Mouse (Mus musculus): ENCODE data around the gene Myh7. TPM values are rescaled to one million over a fixed set of nuclear protein-coding genes. Genes with fewer than 3 reads are reported as not detected.

Gene Myh7
- total and polyA plus RNA-seq, 2 experiments from 2014 or later, result 1,537 to 4,273 TPM

- peak overlapping the region; percentile 58 for H3K4me2 ChIP-seq (ENCODE audit: low read depth, low read length)
- H3K27ac ChIP-seq (ENCODE audit: low read depth), result peak overlapping the region; percentile 96
- no peak for DNase-seq (ENCODE audit: low spot score)
- TF ChIP-seq CTCF (IDR thresholded peaks at IDR 0.05; ENCODE audit: low read depth) (no peak), EP300 (IDR thresholded peaks at IDR 0.05; ENCODE audit: low read depth) (peak; percentile 94)
- no peaks in the 10 kb centered on the region for H3K9me3 ChIP-seq (replicated peaks; ENCODE audit: control insufficient read depth, low read length)
- H3K27me3 ChIP-seq (ENCODE audit: control insufficient read depth, insufficient read depth, low read length), result no peaks in the 10 kb centered on the region
- WGBS, result 49% methylated on average over 3 of the region's 3 CpGs
- H3K9ac ChIP-seq (replicated peaks; ENCODE audit: low read depth, low read length), result peak overlapping the region; percentile 98
- ATAC-seq (ENCODE audit: insufficient read depth, low read depth), result no peak
- H3K4me1 ChIP-seq (ENCODE audit: control insufficient read depth, insufficient read depth), result no peaks in the 10 kb centered on the region
- peaks cover 91% of the 10 kb centered on the region for H3K36me3 ChIP-seq (replicated peaks; ENCODE audit: control insufficient read depth, insufficient read depth, low read length)
- peak overlapping the region; percentile 70 for H3K4me3 ChIP-seq (ENCODE audit: low read depth, low read length)
These were observed 35.2 kb downstream of the Myh7 start for GRCm38 (mm10) chr14:54959197-54959596.

- Histone ChIP-seq H3K27ac (ENCODE audit: low read depth) (peak overlapping the region; percentile 96), H3K4me1 (ENCODE audit: control insufficient read depth, insufficient read depth) (no peaks in the 10 kb centered on the region), H3K27me3 (ENCODE audit: control insufficient read depth, insufficient read depth, low read length) (no peaks in the 10 kb centered on the region), H3K9me3 (replicated peaks; ENCODE audit: control insufficient read depth, low read length) (no peaks in the 10 kb centered on the region), H3K36me3 (replicated peaks; ENCODE audit: control insufficient read depth, insufficient read depth, low read length) (peaks cover 90% of the 10 kb centered on the region), H3K9ac (replicated peaks; ENCODE audit: low read depth, low read length) (peak overlapping the region; percentile 98), H3K4me3 (ENCODE audit: low read depth, low read length) (peak overlapping the region; percentile 70), H3K4me2 (ENCODE audit: low read depth, low read length) (peak overlapping the region; percentile 58)
- TF ChIP-seq CTCF (IDR thresholded peaks at IDR 0.05; ENCODE audit: low read depth) (no peak), EP300 (IDR thresholded peaks at IDR 0.05; ENCODE audit: low read depth) (no peak; the same call in 1 of the 2 replicates)
- no peak for DNase-seq (ENCODE audit: low spot score)
- no peak for ATAC-seq (ENCODE audit: insufficient read depth, low read depth)
- WGBS, result 58% methylated on average over 4 of the region's 4 CpGs
These were observed 35.9 kb downstream of the Myh7 start for GRCm38 (mm10) chr14:54958503-54958902.

- no peak for DNase-seq (ENCODE audit: low spot score)
- Histone ChIP-seq H3K4me2 (ENCODE audit: low read depth, low read length) (peak overlapping the region; percentile 58), H3K4me1 (ENCODE audit: control insufficient read depth, insufficient read depth) (no peaks in the 10 kb centered on the region), H3K27me3 (ENCODE audit: control insufficient read depth, insufficient read depth, low read length) (no peaks in the 10 kb centered on the region), H3K36me3 (replicated peaks; ENCODE audit: control insufficient read depth, insufficient read depth, low read length) (peaks cover 92% of the 10 kb centered on the region), H3K9me3 (replicated peaks; ENCODE audit: control insufficient read depth, low read length) (no peaks in the 10 kb centered on the region), H3K4me3 (ENCODE audit: low read depth, low read length) (peak overlapping the region; percentile 70), H3K9ac (replicated peaks; ENCODE audit: low read depth, low read length) (peak overlapping the region; percentile 45; the same call in 1 of the 2 replicates), H3K27ac (ENCODE audit: low read depth) (peak overlapping the region; percentile 96)
- WGBS, result 65% methylated on average over 9 of the region's 9 CpGs
- ATAC-seq (ENCODE audit: insufficient read depth, low read depth), result peak; percentile 5; the same call in 1 of the 2 replicates
- TF ChIP-seq EP300 (IDR thresholded peaks at IDR 0.05; ENCODE audit: low read depth) (peak; percentile 60; the same call in 1 of the 2 replicates), CTCF (IDR thresholded peaks at IDR 0.05; ENCODE audit: low read depth) (no peak)
These were observed 37.9 kb downstream of the Myh7 start for GRCm38 (mm10) chr14:54956533-54956932.

DNA sequence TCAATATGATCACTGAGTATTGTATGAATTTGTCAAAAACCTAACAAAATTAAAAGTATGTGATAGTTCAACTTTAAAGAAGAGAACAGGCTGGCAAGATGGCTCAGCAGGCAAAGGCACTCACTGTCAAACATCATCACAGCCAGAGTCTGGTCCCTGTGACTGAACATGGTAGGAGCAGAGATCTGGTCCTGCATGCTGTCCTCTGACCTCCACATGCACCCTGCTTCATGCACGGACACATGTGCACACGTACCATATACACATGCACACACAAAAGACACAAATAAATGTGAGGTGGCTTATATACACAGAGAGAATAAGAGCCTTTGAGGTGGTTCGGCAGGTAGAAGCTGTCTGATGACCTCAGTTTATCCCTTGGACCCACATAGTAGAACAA, 38.9 kb downstream of the Myh7 start:
- 50% methylated on average over 3 of the region's 3 CpGs for WGBS
- DNase-seq (ENCODE audit: low spot score), result no peak
- Histone ChIP-seq H3K27me3 (ENCODE audit: control insufficient read depth, insufficient read depth, low read length) (no peaks in the 10 kb centered on the region), H3K36me3 (replicated peaks; ENCODE audit: control insufficient read depth, insufficient read depth, low read length) (peaks cover 92% of the 10 kb centered on the region), H3K4me3 (ENCODE audit: low read depth, low read length) (no peak overlapping the region), H3K9ac (replicated peaks; ENCODE audit: low read depth, low read length) (no peak overlapping the region; the same call in 1 of the 2 replicates), H3K4me1 (ENCODE audit: control insufficient read depth, insufficient read depth) (no peaks in the 10 kb centered on the region), H3K4me2 (ENCODE audit: low read depth, low read length) (peak overlapping the region; percentile 30), H3K27ac (ENCODE audit: low read depth) (peak overlapping the region; percentile 18; the same call in 1 of the 2 replicates), H3K9me3 (replicated peaks; ENCODE audit: control insufficient read depth, low read length) (no peaks in the 10 kb centered on the region)
- ATAC-seq (ENCODE audit: insufficient read depth, low read depth), result no peak
- TF ChIP-seq EP300 (IDR thresholded peaks at IDR 0.05; ENCODE audit: low read depth) (0 out of 2 replicates have a peak, but pooled peaks have one; percentile 41), CTCF (IDR thresholded peaks at IDR 0.05; ENCODE audit: low read depth) (no peak)

- no peak for DNase-seq (ENCODE audit: low spot score)
- Histone ChIP-seq H3K27me3 (ENCODE audit: control insufficient read depth, insufficient read depth, low read length) (no peaks in the 10 kb centered on the region), H3K4me2 (ENCODE audit: low read depth, low read length) (no peak overlapping the region), H3K4me3 (ENCODE audit: low read depth, low read length) (no peak overlapping the region), H3K36me3 (replicated peaks; ENCODE audit: control insufficient read depth, insufficient read depth, low read length) (peaks cover 90% of the 10 kb centered on the region), H3K9me3 (replicated peaks; ENCODE audit: control insufficient read depth, low read length) (no peaks in the 10 kb centered on the region), H3K4me1 (ENCODE audit: control insufficient read depth, insufficient read depth) (no peaks in the 10 kb centered on the region), H3K9ac (replicated peaks; ENCODE audit: low read depth, low read length) (peak overlapping the region; percentile 43), H3K27ac (ENCODE audit: low read depth) (peak overlapping the region; percentile 58)
- 66% methylated on average over 3 of the region's 3 CpGs for WGBS
- TF ChIP-seq EP300 (IDR thresholded peaks at IDR 0.05; ENCODE audit: low read depth) (no peak), CTCF (IDR thresholded peaks at IDR 0.05; ENCODE audit: low read depth) (no peak)
- no peak for ATAC-seq (ENCODE audit: insufficient read depth, low read depth)
These were observed 40.0 kb downstream of the Myh7 start for GRCm38 (mm10) chr14:54954474-54954873.

Measured in heart, postnatal 0 days (tissue).